Mouse (Mus musculus): ENCODE data around the gene Grk3. TPM values are rescaled to one million over a fixed set of nuclear protein-coding genes. Genes with fewer than 3 reads are reported as not detected.

Gene Grk3
- total RNA-seq, 4 experiments from 2014 or later: 12.4 to 24.3 (median 16.8) TPM

GRCm38 (mm10) chr5:112932878-112933567 is 82.6 kb downstream of the Grk3 start:
- no peak for DNase-seq

- no peak for DNase-seq
These were observed 83.7 kb downstream of the Grk3 start for GRCm38 (mm10) chr5:112931901-112932300.

DNA sequence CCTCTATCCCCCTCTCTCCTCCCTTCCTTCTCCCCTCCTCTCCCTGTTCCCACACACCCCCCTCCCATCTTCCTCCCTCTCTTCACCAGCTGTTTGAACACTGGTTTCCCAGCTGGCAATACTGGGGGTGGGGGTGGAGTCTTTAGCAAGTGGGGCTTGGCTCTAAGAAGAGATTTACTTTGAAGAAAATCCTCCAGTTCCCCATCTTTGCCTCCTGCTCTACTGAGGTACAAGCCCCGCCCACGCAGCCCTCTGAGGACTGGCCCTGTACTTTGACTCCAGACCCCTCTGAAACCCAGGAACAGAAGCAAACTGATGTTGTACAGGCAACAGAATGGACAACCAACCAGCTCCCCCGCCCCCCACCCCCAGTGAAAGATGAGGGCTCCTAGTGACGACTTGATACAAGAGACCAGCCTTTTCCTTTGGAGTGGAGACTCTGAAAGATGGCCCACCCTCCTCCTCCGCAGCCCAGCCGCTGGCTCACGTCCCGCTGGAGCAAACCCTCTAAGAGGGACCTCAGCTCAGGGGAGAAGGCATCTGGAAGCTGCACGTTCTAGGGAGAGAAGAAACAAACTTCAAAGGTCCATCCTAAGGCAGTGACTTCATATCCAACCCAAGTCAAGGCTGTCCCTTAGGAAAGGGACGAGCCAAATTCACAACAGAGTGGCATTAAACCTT is 87.2 kb downstream of the Grk3 start:
- no peak for DNase-seq

DNA sequence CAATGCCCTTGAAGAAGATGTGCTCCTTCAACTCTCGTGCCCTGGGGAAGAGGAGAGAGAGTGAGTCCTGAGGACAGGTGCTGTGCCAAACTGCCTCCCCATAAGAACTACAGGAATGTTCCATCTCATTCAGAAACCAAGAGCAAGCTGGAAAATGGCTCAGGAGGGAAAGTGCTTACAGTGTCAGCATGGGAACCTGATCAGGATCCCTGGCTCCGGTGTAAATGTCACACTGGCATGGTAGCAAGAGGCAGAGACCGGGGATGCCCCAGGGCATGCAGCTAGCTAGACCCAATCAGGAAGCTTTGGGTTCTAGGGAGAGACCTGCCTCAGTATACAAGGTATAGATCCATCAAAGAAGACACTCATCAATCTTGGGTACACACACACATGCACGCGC is 90.2 kb downstream of the Grk3 start:
- no peak for DNase-seq

- no peak for DNase-seq
These were observed 90.8 kb downstream of the Grk3 start for GRCm38 (mm10) chr5:112924806-112925205.

DNA sequence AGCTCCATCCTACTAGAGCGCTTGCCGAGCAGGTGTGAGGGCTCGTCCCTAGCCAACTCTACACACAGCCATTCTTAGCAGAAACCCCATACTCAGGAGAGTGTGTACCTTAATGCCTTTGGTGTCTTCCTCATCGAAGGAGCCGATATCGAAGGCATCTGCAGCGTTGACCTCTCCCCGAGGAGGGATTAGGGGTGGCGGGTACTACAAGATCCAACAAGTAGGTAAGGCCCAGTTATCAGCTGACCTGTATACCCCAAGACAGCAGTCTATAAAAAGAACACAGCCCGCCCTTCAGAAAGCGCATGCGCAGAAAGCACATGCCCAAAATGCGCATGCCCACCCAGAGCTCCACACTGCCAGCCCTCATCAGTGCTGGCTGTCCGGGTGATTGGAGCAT is 91.8 kb downstream of the Grk3 start:
- DNase-seq: no peak

DNA sequence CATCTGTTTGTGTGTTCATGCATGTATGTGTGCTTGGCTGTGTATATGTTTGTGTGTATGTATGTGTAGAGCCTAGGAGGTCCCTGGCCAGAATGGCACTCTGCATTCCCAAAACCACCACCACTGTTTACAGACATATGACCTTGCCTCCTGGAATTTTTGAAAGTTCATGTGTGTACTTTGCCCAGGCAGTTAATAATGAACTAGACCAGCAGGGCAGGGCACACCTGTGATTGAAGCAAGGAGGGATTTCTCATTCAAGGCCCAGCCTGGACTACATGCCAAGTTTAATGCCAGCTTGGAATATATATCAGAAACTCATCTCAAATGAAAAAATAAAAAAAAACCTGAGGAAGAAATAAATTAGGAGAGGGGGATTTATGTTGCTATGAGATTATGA is 93.7 kb downstream of the Grk3 start:
- DNase-seq: no peak

DNA sequence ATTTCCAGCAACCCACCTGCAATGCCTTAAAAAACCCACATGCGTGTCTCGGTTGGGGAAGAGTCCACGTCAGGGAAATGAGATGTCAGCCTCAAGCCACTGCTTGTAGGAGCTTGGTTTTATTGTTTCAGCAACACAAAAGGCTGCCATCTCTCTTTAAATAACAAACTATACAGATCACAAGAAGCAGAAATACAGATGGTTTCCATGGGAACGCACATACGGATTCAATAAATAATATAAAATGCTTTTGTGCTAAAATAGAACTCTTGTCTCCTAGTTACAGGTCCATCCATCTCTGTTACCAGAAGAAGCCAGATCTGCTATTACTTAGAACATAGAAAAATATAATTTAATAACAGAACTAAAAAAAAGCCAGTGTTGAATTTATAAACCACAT is 105.2 kb downstream of the Grk3 start:
- no peak for DNase-seq

GRCm38 (mm10) chr5:112908169-112908614 is 107.4 kb downstream of the Grk3 start:
- DNase-seq: no peak

GRCm38 (mm10) chr5:112907504-112907903 is 108.1 kb downstream of the Grk3 start:
- no peak for DNase-seq

DNA sequence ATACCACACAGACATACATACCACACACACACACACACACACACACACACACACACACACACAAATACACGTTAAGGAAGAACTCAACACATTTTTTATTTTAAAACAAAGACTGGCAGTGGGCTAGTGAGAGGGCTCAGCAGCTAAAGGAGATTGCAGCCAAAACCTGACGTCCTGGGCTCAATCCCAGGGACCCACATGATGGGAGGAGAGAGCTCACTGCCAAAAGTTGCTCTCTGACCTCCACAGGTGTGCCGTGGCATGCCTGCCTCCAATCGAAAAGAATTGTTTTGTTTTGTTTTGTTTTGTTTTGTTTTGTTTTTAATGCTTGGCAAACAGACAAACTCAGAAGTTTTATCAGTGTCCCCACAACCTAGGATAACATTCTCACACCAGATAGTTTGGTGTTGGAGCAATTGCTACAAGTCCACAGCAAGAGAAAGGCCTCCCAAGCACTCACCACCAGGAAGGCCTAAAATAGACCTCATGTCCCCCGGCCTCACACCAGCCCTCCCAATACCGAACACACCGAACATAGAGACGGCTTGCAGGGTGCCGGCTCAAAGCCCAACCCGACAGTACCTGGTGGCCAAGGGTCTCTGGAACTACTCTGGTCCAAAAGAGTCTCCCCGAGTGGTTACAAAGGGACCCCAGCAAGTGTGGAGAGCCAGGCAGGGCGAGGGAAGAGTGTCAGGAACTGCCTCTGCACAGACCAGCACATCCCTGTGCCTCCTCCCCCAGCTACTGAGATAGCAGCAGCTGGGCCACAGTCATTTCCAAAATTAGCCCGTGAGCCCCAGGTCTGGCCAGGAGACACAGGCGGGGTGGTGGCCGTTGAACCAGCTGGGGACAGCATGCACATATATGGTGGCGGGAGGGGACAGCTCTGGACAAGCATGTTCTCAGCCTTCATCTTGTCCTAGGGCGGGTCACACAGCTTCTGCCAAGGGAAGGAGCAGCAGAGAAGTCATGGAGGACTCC is 119.6 kb downstream of the Grk3 start, which contains the start of gene Myo18b:
Myo18b (minus strand) TSS at position 689 of the 981 bp plus-strand sequence.
- no peak for DNase-seq

- no peak for DNase-seq
These were observed 122.0 kb downstream of the Grk3 start for GRCm38 (mm10) chr5:112893462-112894060.

DNA sequence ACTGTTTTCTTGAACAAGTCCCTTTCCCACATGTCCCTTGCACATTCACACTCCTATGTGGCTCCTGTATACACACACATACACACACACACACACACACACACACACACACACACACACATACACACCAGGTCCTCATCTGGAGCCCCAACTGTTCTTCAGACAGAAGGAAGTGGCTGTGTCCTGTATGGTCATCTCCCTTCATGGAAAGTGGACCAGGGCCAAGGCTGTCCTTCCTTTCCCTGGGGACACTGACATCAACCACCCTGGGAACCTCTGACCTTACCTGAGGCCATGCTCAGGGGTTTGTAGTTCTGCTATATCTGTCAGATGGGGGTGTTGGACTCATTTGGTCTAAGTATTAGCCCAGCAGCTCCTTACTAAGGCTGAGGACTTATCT is 123.2 kb downstream of the Grk3 start:
- no peak for DNase-seq

DNA sequence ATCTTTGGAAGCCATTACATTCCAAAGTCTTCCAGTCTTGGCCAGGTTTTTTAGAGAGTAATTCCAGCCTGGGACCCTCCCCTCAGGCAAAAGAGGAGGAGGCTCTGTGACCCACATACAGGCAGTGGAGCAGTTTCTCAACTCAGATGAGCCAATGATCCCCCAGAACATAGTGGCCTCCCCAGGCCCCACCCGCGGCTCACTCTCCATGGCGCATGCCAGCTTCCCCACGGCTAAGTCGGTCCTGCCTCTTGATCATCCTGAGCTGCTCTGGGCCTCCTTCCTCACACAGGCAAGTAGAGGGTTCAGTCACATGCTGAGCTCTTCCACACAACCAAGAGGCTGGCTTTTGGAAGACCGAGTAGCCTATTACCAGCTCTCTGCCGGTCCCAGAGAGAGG is 126.9 kb downstream of the Grk3 start:
- no peak for DNase-seq

DNA sequence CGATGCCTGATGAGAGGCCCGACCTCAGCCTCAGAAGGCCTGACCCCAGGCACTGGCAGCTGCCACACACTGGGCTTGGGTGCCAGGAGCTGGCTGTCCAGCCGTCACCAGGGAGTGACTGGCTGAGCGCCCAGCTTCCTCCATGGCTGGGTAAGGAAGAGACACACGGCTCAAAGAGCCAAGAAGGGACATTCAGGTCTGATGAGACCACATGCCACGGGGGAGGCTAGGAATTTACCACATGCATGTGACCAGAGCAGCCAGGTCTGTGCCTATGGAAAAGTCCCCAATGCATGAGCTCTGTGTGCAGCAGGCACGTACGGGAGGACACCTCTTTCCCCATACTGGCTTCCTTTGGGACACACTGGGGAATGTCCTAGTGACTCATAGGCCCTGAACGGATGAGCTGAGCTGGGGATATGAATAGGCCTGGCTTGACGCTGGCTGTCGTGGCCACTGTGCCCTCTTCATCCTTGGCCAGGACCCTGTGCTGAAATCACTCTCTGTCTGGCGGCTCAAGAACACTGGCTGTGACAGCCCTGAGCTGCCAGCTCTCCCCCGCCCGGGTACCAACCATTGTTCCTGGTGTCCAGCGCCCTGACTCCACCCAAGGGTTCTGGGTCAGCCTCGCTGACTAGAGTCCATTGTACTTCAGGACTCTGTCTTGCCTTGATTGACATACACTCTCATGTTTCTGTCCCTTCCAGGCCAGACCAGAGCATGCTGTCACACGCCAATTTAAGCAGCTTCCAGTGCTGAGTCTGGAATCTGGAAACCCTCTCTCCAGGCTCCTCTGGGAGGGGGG is 128.7 kb downstream of the Grk3 start:
- DNase-seq: peak; percentile 78

GRCm38 (mm10) chr5:112877391-112878115 is 138.0 kb downstream of the Grk3 start:
- no peak for DNase-seq

DNA sequence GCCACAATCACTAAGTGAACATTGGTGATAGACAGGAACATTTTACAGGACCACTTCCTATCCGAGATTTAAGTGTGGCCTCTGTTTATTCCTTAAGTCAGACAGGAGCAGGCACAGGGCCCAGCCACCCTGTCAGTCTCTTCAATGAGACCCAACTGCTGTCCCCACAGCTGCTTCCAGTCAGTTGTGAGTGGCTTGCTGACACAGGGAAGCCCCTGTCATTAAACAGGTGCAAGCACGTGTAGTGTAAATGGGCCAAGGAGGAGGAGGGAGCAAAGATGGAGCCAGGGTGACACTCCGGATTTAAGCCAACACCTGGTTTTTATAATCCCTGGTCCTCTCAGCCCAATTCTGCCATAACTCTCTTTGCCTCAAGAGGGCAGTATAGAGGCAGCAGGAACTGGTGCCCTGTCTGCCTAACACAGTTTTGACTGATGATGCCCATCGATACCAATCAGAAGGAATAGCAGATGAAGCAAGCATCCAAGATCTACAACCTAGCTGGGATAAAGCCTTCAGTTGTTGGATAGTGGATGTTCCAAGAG is 138.7 kb downstream of the Grk3 start:
- no peak for DNase-seq

DNA sequence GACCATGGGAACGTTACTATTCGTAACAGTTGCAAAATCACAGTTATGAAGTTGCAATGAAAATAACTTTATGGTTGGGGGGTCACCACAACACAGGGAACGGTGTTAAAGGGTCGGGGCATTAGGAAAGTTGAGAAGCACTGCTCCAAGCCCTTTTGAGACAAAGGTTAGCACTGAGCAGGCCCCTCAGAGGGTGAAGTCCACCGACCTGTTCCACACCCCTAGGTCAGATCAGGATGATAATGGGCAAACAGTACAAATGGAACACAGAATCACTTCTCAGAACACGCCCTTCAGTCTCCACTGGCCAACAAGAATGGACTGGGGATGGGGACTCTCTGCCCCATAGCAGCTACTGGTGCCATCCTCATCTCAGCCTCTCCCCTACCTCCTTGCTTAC is 142.6 kb downstream of the Grk3 start:
- no peak for DNase-seq

DNA sequence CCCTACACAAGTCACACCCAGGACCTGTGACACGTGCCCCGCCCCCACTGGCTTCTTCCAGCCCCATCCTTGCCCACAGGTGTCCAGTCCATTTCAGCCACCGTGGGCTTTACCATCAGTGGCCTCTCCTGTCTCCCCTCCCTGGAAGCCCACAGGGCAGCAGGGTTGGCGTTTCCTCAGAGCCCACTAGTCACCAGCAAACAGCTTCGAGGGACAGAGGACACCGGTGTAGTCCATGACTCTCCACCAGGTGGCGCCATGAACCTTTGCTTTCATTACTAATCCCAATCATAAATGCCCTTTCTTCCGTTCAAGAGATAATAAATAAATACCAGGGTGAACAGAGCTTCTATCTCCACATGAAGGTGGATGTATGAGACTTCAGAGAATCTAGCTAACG is 144.9 kb downstream of the Grk3 start:
- DNase-seq: peak; percentile 22

DNA sequence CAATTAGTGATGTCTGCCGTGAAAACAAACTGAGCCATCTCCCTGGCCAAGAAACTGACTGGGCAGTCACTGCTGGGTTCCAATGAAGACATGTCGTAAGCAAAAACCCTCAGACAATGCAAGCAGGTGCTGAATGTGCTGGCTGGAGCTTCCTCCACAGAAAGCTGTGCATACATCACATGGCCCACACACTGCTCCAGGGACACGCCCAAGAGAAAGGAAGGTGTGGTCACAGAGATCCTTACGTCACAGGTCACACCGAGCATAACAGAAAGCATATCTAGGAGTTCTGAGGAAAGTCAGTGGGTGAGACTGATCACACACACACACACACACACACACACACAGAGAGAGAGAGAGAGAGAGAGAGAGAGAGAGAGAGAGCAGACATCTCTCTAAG is 147.0 kb downstream of the Grk3 start:
- no peak for DNase-seq

Data from adrenal gland, adult 8-10 months (tissue).